Mouse (Mus musculus): ENCODE data around the gene Tyk2.

- TF ChIP-seq CTCF (IDR thresholded peaks at IDR 0.05; ENCODE audit: borderline replicate concordance, control insufficient read depth, extremely low read depth, insufficient read depth, low read length, poor library complexity): no peak
- TF ChIP-seq POLR2A (IDR thresholded peaks at IDR 0.05; ENCODE audit: control insufficient read depth, extremely low read depth, insufficient read depth, low read length, poor library complexity): no peak
Measured at GRCm38 (mm10) chr9:21072641-21073040, 58.4 kb downstream of the Tyk2 start.
